Mouse (Mus musculus) induced T-regulatory cell, adult 2 months (primary cell): Measurements from ENCODE around the gene D11Wsu47e.

Experiments used
- DNase-seq: peaks from one replicate; pipeline ENCODE4 v3.0.0-alpha.2; 2012; ENCODE audit warnings: low read depth

The D11Wsu47e gene

DNA sequence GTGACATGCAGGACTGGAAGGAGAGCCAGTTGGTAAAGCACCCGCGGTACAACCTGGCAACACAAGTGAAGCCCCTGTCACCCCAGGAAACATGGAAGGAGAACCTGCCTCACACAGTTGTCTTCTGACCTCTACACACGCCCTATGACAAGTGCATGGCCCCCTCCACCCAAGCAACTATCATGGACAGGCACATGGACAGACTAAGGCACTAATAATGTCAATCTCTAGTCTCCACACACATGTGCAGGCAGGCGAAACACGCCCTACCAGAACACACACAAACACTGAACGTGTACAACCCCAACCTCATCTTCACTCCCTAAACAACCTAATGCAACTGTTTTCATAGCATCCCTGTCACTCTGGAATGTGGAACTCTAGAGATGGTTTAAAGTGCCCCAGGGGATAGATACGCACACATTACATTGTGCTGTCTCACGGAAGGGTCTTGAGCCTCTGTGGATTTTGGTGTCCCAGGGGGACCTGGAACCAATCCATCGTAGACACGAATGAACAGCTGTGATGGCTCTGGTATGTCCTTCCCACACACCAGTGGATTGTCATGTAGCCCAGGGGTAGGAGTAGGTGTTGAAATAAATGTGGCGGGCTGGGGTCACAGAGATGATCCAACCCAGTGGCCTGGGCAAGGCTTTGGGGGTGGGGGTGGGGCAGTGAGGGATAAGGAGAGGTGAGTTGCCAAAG, 52.8 kb downstream of the D11Wsu47e start:
- DNase-seq: no peak

DNA sequence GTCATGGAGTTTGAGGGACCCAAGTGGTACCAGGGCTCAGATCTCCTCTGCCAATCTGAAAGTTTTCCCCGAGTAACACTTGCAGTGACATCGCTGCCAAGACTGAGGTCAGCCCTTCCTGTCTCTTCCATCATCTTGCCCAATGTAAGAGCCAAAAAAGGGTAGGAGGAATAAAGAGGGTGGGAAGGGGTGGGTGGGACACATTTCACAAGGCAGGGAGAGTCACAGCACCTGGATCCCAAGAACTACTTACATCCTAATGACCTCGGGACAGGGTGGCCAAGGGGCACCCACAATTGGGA, 53.3 kb downstream of the D11Wsu47e start:
- no peak for DNase-seq

- DNase-seq: no peak
These were observed 53.7 kb downstream of the D11Wsu47e start for GRCm38 (mm10) chr11:113737912-113738311.

DNA sequence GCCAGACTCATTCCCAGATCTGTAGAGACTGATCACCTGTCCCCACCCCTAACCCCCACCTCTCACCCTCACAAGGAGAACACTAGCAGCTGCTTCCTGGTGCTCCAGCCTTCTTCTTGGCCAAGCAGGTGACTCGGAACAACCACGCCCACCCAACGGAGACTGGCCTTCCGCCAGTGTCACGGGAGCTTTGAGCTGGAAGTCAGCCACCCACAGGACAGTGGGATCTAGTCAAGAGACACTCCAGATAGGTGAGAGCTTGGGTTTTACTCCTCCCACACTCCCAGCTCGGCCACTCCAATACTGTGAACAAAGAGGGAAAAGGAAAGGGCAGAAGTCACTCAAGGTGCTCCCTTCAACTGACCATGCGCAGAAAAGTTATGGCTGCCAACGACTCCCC, 55.0 kb downstream of the D11Wsu47e start:
- no peak for DNase-seq

- no peak for DNase-seq
These were observed 55.9 kb downstream of the D11Wsu47e start for GRCm38 (mm10) chr11:113740100-113740499.

DNA sequence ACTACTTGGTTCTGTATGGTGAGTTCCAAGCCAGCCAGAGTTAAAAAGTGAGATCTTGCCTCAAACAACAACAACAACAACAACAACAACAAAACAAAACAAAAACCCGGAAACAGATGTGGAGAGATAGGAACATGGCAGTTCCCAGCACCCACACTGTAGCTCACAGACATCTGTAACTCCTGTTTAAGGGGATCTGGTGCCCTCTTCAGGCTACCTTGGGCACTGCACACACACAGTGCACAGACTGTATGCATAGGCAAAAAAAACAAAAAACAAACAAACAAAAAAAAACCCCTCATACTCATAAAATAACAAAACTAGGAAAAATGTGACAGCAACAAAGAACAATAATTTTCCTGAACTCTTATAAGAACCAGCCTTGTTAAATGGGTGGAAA, 58.8 kb downstream of the D11Wsu47e start:
- peak; percentile 34 for DNase-seq
